Mouse (Mus musculus) CD4-positive, CD25-positive, alpha-beta regulatory T cell, adult 2 months (primary cell): ENCODE measurements at regions not wholly inside any gene's neighbourhood (a gene's known extent, or its start where the extent isn't known, plus 50 kb on each side); places are given as distances from the start of the nearest gene placed in this dataset.
A peak's percentile ranks its signal among the peaks of the same experiment; 100 is the strongest.

Experiments used
- DNase-seq: peaks from one replicate; pipeline ENCODE4 v3.0.0-alpha.2; 2012; ENCODE audit warnings: low read depth, low spot score

DNA sequence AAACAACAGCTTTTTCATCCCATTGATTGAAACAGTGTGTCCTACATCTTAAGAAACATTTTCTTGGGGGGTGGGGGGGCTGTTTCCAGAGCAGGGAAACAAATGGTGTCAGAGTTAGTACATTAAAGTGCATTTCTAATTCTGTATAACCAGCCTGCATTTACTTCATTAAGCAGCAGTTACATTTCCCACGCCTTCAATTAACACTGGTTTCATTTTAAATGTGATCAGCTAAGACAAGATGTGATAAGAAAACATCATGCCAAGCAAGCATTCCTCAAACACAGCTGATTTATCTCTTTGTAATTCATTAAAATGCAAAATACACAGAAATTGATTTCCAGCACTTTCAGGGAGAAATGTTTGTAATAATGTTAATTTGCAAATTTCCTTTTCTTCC, 122.0 kb downstream of the Olfr1505 start:
- no peak for DNase-seq

DNA sequence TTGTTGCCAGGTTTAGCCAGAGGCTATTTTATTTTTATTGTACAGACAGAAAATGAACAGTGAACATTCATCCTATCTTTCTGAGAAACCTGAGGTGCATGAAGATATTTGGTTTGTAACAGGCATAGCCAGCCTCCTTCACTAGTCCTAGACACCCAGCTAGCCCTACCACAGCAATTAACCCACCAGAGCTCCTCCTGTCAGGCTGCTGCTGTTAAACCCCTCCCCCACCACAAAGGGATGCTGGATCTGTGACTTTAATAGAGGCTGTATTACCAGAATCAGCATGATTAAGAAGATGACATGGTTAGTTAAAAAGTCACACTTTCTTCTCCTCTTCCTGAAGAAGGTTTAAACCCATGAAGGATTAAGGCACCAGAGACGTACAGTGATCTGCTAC, 122.5 kb downstream of the Olfr1505 start:
- DNase-seq = no peak

DNA sequence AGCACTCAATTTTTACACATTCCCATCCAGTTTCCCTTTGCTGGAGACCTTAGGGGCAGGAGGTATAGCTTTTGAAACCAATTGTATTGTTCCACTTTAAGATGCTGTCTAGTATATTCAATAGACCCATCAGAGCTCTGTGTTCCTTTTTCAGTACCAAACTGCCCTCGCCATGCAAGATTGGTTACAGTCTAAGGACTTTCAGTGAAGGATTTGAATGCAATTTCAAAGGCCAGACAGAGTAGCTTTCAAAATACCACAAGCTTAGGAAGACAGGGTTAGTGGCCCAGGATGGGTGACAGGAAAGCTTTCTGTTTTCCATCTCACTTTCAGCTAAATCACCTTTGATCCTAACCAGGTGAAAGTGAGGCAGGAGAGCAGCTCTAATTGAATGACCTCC, 123.4 kb downstream of the Olfr1505 start:
- DNase-seq = no peak

DNA sequence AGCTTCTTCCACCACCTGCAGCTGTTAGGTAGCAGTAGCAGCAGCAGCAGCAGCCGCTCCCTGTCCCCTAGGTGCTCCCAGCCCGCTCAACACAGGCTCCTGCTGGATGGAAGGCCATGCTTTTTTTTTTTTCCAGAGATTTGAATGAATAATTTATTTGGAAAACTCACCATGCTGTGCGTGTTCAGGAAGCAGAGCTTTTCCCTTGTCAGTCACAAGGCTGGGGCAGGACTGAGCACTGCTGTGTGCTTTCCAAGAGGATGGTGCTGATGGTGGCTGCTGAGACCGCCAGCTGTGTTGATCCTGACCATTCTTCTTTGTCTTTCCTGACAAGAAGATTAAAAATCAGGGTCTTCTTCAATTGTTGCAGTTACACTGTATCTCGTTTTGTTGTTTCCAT, 129.4 kb downstream of the Olfr1505 start:
- DNase-seq = no peak

DNA sequence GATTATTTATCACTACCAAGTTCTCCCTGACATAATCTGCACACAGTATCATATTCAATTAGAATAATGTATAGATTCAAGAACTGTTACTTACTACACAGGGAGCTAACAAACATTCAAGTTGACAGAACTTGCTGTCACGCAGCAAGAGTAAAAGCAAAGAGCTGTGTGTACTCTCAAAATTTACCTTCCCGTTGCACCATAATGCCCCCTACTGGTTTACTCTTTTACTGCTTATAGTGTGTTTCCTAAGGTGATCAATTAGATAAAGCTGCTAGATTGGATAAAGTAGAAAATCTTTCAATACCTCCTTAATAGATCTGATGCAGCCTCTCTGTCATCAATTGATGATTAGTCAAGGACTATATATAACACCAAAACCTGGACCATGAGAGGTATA, 132.1 kb downstream of the Olfr1505 start:
- DNase-seq = no peak

DNA sequence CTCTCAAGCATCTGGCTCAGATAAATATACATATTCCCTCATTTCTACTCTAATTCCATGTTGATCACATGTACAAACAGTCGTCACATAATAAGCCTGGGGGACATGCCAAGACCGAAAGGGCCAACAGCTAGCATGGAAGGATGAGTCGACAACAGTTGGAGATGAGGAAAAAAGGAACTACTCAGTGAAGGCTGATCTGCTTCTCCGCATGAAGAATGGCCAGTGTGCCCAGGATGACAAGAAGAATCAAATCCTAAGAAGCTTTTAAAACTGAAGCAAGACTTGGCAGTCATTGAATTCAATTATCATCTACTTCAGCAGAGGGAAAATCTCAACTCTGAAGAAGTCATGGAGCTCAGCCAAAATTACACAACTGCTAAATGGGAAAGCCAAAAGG, 138.7 kb downstream of the Olfr1505 start:
- no peak for DNase-seq

DNA sequence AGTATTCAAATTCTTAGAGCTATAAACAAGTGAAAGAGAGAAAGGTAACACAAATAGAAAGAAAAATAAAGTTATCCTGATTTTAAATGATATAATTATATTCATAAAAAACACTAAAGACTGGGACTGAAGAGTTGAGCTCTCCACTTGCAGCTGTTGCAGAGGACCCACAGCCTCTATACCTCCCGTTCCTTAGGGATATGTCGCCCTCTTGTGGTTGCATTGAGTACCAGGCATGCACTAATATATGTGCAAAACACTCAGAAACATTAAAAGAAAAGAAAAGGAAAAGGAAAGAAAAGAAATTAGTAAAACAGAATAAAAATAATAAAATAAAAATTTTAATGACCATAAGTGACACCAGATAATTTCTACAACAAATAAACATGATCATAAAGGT, 167.2 kb downstream of the Olfr1505 start:
- peak; percentile 44 for DNase-seq

DNA sequence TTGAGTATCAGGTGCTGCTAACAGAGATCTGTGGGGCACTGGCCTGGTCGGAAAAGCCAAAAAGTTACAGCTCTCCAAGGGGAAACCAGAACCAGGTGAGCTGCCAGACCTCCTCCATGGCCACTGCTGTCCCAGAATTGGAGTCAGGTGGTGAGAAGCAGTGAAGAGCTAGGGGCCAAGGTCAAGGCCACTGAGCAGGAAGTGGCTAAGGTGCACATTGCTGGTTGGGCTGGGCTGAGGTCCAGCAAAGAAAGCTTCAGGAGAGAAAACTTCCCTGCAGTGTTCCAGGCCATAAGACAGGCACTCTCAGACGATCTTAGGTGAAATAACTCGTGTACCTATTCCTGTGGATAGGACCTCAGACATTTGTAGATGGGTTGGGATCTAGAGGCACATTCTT, 171.4 kb downstream of the Olfr1505 start:
- DNase-seq = no peak

DNA sequence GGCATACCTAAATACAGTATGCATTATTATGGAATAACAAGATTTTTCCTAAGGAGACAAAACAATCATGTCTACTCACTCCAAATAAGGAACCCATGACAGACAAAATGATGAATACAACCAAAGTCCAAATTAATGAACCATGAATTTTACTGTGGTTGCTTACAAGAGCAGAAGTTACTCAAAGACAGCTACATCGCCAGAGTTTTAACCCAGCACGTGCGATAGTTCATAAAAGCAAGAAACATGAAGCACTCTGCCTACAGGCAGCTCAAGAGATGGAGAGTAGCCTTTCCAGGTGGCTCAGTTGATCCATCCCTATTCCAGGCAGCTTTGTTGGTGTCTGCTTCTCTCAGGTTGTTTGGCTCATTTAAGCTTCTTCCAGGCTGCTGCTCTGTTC, 176.8 kb downstream of the Olfr1505 start:
- no peak for DNase-seq

DNA sequence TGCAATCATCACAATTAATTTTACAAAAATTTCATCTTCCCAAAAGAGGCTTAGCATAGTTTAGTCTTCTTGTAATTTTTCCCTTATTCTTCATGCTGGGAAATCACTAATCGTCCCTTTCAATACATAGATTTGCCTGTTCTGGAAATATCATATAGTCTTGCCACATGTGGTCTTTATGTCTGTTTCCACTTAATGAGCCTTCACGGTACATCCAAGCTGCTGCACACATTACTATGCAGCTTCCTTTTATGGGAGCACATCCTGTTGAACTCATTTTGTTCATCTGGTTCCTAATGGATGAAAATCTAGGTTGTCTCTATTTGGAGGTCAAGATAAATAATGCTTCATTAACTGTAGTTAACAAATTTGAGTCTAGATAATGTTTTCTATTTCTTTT, 180.9 kb downstream of the Olfr1505 start:
- DNase-seq = no peak

DNA sequence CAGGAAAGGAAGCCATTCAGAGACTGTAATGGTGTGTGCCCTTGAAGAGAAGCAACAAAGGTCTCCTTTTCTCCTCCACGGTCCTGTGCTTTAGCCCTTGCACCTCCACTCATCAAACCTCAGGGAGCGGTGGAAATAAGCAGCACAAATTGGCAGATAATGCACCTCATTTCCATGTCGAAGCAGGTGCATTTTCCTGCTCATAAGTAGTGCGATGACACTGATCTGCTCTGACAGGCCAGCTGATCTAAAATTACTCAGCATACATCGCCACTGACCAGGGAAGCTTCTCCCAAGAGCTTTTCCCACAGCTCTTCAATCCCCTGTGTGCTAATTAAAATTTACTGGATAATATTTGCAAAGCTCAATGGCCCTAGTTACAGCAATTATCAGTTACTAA, 182.9 kb downstream of the Olfr1505 start:
- no peak for DNase-seq

DNA sequence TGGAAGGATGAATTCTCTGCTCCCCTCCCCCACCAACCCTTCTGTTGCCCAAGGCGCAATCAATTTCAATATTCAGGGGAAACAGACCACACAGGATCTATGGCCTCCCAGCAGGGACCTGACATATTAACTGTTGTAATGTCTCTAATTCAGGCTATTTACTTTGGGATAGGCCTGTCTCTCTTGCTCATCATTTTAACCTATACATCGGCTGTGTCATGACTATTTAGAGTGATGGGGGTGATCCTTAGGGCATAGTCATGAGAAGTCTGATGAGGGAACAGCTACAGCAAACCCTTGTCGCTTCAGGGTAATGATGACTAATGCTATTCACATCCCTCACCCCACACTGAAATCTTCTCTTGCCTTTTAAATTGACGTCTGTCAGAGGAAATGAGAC, 195.8 kb downstream of the Olfr1505 start:
- no peak for DNase-seq

DNA sequence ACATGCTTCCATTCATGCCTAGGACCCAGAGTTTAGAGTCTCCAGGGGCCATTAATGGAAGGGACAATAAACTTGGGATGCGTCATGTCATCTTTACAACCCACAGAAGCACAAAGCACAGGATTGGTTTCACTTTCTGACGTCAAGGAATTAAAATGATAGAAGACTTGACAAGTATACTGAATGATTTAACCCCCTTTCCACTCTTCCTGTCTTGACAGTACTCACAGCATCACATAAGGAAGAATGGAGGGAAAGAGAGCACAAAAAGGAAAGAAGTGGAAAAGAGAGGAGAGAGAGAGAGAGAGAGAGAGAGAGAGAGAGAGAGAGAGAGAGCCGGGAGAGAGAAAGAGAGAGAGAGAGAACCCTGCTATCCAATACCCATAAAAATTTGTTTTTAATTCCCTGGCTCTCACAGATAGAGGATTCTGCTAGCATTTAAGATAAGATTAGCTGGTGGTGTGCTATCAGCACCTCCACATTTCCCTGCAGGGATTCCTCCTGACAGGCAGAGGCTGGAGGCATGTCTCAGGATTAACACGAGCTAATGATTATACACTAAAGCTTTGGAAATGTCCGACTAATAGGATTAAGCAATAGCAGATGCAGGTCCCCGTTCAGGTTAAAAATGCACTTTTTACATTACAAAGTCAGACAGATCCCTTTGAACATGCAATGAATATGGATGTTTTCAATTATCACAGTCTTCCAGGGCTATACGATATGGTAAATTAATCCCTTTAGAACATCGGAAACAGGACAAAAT, 210.2 kb downstream of the Olfr1505 start:
- DNase-seq = no peak

DNA sequence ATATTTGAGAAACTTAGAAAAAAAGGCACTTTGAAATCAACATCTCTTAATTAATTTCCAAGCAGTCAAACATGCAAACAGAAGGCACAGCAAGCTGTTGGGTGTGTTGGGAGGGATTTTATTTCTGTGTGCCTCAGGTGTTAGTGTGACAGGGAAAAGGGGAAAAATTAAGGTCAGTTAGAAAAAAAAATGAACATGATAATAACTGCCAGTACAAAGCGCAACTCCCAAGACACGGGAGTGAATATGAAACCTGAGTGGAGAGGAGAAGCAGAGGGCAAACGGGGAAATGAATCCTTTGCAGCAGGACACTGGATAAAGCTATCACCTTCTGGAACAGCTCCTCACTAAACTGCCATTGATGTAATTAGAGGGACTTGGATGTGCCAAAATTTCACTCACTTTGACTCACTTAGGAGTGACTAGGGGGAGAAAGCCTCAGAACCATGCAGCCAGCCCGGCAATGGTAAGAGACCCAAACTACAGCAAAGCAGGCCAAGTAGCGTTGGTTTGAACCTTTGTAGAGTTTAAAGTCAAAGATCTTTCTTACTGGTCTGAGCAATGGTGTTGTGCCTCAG, 211.0 kb downstream of the Olfr1505 start:
- no peak for DNase-seq

DNA sequence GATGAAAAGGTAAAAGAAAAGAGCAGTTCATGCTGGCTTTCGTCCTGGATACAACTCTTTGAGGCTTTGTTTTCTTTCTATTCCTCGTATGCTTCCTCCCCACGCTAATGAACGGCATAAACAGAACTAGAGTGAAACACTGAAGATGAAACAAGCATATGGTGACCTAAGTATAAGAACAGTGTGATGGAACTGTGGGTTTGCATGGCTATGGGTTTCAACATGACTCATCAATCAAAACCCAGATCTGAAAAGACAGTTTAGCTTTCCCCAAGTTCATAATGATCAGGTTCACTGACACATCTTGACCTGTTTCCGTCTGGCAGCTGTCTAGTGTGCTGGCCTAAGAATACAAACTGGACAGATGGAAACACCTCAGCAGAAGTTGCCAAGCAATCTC, 211.7 kb downstream of the Olfr1505 start:
- DNase-seq = no peak

DNA sequence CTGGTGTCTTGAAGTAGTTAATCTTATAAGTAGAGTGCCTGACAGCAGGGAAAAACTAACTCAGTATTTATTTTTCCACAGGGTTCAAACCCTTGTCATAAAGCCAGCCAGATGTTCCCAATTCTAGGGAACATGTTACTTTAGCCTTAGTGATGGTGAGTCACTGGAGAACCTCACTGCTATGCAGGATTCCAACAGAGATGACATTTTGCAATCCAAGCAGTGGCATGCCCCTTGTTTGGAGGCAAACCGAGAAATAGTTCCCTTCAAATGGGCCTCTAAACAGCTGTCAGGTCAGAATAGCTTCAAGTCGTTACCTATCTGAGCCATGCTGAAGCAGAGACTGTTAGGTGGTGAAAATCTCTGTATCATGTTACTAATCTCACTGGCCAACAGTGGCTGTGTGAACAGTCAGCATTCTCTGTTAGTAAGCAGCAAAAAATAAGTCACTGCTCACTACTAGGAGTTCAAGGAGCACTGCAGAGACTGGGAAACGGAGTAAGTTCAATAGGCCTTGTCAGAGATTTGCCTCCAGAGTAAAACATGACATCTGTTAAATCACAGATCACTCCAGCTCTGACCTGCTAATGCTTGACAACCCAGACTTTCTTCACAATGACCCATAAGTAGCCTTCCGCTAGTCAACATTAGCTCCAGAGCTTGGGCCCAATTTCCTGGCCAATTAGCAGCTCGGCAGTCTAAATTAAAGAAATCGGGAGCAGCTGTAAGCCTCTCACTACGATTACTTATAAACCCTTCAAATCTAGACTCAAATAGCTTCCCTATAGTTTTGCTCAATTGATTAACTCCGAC, 215.3 kb downstream of the Olfr1505 start:
- no peak for DNase-seq

DNA sequence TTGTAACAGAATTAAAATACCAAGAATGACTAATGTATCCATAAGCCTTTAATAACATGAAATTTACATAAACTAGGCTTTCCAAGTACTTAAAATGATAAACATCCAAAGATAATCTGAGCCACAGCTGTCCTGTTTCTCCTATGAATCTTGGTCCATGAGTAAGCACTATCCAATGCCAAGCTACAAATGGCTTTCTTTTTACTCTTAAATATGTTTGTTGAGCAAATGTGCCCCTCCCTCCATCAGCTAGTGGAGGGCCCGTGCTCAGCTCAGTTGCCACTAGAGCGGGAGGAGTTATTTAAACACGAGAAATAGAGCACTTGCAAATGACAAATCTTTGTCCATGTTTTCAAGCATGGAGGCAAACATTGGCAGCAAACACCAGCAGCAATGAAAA, 247.9 kb downstream of the Olfr1505 start:
- no peak for DNase-seq

DNA sequence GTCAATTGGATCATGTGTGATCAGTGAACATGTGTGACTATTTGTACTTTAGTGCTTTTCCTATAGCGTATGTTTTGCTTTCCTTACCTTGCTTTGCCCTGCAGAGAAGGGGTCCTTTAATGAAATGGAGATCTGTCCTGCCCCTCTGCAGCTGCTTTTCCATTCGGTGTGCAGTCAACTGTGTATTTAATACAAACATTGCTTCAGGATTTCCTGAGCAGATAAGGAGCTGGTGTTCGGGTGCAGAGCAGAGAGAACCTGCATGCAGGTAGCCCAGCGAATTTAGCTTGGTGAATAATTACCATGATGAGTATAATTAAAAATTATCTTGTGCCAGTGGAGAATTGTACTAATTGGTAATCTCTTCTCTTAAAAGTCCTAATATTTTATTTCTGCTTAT, 249.4 kb downstream of the Olfr1505 start:
- no peak for DNase-seq

DNA sequence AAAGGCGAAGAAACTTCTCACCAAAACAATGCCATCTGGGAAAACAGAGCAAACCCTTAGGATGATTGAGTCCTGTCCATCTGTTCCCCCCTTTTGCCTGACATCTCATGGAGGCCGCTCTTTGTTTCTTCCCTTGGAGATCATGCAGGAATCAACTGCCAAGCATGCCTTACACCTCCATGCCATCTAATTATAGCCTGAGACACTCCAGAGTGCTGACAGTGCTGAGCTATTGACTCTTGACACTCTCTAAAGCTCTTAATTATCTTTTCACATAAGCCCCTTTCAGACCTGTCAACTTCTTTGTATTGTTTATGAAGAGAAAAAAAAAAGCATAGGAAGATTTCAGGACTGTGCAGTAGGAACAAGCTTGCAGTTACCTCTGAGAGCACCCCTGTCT, 252.4 kb downstream of the Olfr1505 start:
- no peak for DNase-seq

DNA sequence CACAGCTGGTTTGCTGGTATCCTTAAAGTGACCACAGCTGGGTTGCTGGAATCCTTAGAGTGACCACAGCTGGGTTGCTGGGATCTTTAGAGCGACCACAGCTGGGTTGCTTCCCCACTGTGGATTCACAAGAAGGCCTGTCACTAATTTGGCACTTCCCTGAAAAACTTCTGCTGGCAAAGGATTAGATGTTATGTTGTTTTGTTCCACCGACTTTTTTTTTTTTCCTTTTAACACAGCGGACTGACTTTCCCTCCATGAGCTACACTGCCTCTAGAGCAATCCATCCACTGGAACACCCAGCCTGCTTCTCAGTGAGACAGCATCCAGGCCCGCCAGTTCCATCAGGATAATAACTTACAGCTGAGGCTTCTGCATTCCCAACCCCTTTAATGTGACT, 266.9 kb downstream of the Olfr1505 start:
- DNase-seq = no peak

DNA sequence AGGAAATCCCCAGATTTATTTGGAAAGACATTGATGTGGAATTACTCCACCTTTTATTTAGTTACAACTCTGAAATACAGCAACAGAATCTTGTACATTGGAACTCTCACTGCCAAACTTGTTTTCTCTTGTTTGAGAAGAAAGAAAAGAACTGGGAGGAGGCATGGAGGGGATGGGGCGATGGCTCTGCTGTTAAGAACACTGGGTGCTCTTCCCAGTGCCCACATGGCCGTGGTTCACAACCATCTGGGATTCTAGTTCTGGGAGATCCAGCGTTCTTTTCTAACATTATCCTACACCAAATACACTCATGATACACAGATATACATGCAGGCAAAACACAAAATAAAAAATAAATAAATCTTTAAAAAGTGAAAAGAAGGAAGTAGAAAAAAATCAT, 267.6 kb downstream of the Olfr1505 start:
- no peak for DNase-seq

DNA sequence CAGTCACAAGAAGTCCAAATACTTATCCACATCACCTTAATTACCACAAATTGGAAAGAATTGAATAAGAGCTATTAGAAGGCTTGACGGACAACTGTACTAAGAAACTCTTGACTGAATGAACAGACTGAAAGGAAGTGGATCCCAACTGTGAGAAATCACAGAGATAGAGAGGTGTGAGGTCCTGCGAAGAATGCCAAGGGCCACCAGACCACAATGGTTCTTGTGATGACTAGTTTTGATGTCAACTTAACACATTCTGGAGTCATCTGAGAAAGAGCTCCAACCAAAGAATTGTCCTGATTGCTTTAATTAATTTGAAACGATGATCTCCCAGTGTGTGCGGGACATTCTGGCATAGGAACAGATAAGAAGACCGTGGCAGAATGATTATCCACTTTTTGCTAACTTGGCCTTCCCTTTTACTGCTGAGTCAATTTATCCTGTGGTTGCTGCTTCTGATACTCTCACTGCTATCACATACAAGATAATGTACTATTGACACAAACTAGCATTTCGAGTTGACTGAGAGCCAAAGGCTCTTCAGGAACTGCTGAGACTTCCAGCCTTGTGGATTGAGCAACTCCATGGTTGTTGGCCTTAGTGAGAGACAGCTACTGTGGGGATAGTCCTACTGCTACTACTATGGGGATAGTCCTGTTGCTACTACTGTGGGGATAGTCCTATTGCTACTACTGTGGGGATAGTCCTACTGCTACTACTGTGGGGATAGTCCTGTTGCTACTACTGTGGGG, 268.5 kb downstream of the Olfr1505 start:
- DNase-seq = no peak
